Mouse (Mus musculus): ENCODE data around the gene Orm1.

Orm1 gene

DNA sequence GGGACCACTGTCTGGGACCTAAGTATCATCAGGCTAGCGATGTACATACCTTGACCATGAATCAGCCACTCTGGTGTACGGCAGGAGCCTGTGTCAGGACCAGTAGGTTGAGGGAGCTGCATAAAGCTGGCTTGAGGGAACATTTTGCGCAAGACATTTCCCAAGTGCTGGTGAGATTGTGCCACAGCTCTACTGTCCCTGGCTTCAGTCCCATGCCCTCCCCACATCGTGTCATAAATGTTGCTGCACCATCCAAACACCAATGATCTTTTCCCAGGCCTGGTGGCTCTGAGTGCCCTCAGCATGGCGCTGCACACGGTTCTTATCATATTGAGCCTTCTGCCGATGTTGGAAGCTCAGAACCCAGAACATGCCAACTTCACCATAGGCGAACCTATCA, at the start of gene Orm1:
TSS of gene Orm1 (plus strand) at position 266 of the 400 bp plus-strand sequence.
- 92% methylated on average over 8 of the region's 8 CpGs for WGBS

- WGBS, result 79% methylated on average over 1 of the region's 1 CpGs
Observed at GRCm38 (mm10) chr4:63295641-63296040, 48.7 kb upstream of the Orm1 start.

DNA sequence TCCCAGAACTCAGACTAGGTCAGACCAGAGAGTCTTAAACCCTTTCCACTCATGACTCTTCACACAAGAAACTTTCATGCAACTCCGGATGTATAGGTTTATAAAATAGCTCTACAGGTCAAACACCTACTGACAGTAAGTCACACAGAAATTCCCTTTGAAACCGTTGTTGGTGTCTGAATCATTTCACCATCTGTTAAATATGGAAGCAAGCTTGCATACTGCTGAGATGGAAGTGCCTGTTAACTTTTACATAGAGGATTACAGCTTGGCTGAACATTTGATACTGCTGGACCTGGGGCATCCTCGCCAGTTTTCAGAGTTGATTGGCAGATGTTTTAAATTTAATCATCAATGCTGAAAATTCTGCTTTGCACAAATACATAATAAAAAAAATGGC, 48.1 kb upstream of the Orm1 start:
- 45% methylated on average over 3 of the region's 3 CpGs for whole genome bisulfite sequencing

DNA sequence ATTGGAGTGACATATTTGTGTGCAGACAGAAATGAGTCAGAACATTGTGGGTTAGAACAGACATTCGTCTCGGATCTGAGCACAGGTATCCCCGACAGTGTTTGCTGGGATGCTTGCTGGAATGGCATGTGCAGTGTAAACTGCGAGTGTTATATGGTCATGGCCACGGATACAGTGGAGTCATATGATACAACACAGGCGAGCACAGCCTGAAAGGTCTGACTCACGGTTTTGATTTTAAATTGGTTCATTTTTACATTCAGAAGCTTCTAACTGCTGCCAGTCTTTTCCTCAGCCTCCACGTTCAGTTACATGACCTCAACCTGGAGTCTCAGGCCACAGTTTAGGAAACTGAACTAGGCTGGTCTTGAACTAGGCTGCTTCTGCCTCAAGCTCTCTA, 47.5 kb upstream of the Orm1 start:
- WGBS, result 62% methylated on average over 8 of the region's 8 CpGs

DNA sequence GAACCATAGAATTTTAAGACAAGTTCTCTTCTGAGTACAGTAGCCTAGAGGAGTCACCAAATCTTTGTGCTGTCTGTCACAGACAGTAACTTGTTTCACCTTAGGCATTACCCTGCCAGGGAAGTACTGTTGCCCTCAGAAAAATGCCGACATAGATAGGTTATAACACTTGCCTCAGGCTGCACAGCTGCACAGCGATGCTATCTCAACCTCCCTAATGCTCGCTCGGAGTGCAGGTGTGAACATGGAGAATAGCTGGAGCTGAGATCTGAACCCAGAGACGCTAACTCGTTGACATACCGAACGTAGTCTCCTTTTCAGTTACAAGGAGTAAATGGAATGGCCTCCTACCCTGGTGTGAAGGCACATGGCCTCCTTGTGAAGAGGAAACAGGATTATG, 46.2 kb upstream of the Orm1 start:
- WGBS, result 97% methylated on average over 8 of the region's 8 CpGs

GRCm38 (mm10) chr4:63302641-63303040, 41.7 kb upstream of the Orm1 start:
- 66% methylated on average over 4 of the region's 4 CpGs for WGBS

GRCm38 (mm10) chr4:63307175-63308062, 36.9 kb upstream of the Orm1 start:
- 40% methylated on average over 21 of the region's 21 CpGs for WGBS

DNA sequence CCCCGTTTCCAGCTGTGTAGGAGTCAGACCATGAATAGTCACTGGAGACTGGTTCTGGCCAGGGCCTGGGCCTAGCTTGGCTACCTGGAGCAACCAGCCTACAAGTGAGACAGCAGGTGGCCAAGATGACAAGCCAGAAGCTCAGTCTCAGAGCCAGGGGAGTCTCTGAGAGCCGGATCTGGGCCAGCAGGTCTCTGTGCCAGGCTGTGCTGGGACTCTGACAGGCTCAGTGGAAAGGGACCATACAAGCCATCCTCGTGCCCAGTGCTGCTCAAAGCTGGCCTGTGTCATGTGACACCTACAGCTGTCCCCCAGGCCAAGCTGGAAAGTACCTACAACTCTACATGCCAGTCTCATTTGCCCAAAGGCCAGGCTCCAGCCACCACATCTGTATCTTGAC, 36.0 kb upstream of the Orm1 start:
- WGBS, result 74% methylated on average over 3 of the region's 3 CpGs

DNA sequence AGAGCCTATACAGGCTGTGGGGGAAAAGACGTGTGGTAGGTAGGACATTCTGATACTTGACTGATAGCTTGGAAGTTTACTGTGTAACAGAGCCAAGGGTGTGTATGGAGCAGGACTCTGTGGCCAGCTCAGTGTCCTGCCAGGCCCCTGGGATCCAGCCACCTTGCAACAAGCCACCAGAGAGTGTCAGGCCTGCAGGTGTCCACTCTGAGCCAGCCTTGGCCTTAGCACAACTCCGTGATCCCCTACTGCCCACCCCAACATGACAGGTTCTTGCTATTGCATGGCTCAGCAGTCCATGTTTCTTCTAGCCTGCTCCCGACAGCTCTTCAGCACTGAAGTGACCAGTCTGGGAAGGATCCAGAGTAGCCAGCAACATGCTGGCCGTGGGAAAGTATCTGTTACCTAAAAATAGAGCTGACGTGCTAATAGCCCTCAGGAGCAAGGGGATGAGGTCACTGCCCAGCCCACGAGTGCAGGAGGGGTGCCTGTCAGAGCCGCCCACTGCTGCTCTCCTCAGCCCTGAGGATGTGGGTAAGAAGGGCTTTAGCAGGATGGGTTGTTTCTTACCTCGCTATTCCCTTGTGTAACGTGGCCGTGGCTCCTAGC, 34.0 kb upstream of the Orm1 start:
- 76% methylated on average over 10 of the region's 10 CpGs for WGBS

- 82% methylated on average over 7 of the region's 7 CpGs for WGBS
Observed at GRCm38 (mm10) chr4:63311426-63311825, 32.9 kb upstream of the Orm1 start.

DNA sequence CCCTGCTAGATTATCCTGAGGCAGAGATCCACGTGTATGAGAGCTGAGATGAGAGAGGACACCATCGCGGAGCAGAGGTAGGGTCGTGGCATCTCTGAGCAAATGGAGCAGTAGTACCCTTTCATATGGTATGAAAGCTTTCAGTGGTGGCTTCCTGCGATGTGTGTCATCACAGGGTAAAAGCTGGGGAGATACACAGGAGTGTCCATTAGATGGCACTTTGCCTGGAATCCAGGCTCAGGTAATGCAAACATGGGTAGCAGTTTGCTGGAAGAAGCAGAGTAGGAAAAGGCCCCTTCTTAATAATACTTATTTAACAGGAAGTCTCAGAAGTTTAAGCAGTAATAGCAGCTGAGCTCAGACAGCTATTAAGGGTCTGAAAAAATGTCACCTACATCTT, 30.3 kb upstream of the Orm1 start:
- WGBS, result 94% methylated on average over 5 of the region's 5 CpGs

GRCm38 (mm10) chr4:63316076-63316746, 28.1 kb upstream of the Orm1 start:
- 50% methylated on average over 9 of the region's 9 CpGs for WGBS

- WGBS, result 37% methylated on average over 3 of the region's 3 CpGs
Observed at GRCm38 (mm10) chr4:63319566-63319965, 24.8 kb upstream of the Orm1 start.

DNA sequence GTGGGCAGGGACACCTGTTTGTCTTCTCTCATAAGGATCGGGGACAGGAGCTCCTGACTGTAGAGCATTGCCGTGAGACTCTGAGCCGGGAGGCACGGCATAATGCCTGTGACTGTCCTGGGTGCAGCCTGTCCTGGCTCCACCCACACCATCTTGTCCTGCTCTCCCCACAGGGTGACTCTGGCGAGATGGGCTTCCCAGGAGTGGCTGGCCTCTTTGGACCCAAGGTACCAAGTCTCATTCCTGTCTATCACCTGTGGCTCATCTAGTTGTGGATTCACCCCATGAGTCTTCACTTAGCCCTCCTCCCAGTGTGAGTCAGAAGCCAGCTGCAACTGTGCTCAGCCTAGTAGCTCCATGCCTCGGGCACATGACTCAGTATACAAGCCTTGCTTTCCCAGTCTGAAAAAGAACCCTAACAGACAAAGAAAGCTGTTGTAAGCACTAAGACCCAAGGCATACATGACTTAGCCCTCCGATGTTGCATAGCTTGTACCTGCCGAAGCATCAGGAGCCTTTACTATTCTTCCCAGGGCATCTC, 21.0 kb upstream of the Orm1 start:
- 74% methylated on average over 8 of the region's 8 CpGs for WGBS

DNA sequence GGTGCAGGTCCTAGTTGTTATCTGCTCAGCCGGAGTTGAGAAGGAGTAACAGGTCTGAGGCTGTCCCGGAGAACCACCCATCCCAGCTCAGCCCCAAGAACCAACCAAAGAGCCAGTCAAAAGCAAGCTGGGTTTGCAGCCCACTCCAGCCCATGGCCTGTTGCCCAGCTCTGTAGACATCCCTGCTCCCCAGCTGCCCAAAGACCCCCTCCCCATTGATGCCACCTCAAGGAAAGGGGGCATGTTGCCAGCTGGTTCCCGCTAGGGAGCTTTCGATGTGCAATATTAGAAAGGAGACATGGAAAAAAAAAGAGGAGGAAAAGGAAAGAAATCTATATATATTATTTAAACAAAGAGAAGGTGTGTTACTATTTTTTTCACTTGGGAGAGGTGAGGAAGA, 11.0 kb upstream of the Orm1 start:
- WGBS, result 90% methylated on average over 4 of the region's 4 CpGs

- WGBS, result 36% methylated on average over 3 of the region's 3 CpGs
Observed at GRCm38 (mm10) chr4:63338414-63339076, 5.8 kb upstream of the Orm1 start.

DNA sequence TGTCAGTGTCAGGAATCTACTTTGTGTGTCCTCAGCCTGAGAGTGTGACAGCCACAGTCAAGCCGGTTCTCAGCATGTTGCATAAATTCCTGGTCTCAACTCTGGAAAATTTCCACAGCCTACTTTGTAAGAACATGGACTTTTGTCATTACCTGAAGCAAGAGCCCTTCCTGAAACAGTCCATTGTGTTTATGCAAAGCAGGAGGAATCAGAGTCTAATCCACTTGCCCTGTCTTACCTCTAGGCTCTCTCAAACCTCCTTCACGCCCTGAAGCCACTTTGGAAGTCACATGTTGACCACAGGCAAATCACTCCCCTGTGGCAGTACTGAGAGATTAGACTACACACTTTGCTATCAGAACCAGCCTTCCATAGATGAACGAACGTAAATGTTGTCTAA, 1.9 kb upstream of the Orm1 start:
- 89% methylated on average over 4 of the region's 4 CpGs for WGBS

DNA sequence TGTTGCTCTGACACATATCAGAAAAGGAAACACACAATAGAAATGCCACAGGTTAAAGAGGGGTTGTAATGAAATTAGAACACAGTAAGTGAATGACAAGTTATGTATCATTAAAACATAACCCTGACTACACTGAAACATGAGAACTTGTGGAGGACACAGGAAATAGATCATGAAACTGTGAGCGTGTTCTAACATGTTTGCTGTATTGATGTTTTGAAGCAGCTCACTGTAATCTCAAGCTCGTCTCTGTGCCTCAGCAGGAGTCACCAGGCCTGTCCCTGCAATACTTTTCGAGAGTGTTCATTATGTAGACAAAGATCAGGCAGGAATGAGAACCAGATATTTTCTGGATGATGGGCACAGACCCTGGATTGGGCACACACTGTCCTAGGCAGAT, 752 bp upstream of the Orm1 start:
- 87% methylated on average over 3 of the region's 3 CpGs for WGBS

DNA sequence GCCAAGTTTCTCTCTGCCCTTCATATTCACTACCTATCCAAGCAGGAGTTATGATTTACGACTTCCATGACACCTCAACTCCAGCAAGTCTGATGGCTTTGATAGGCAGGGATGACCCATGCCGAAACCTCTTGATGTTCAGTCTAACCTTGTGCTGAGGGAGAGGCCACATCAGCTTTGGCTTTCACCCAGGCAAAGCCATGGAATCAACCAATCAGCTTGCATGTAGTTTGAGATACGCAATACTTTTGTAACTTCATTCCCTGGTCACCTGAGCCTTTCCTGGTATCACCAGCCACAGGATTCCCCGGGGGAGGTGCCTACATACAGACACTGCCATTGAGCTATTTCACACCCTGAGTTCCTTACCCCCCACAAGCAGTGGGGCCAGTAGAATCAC, 2.3 kb downstream of the Orm1 start:
- 99% methylated on average over 4 of the region's 4 CpGs for WGBS

DNA sequence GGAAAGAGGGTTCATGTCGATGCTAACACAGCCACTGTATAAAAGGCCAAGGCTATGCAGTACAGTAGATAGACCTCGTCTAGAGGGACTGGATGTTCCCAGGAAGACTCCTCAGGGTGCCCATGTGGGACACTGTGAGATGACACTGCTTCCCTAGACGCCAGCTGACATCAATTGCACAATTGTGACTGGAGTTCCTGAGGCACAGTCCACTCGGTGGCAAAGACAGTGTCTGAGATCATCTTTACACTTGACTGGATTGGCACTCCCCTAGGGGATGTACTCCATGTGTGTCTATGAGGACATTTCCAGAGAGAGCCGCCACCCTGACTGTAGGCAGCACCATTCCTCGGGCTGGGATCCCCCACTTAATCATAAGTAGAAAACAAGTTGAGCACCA, 4.2 kb downstream of the Orm1 start:
- 71% methylated on average over 6 of the region's 6 CpGs for WGBS

GRCm38 (mm10) chr4:63355877-63356665, 11.7 kb downstream of the Orm1 start, which contains the start of gene Orm3:
Orm3 (plus strand) TSS chr4:63356162.
- 84% methylated on average over 4 of the region's 4 CpGs for WGBS

All from cerebral cortex, adult 2 months (tissue).